Mouse (Mus musculus) liver, embryonic 14.5 days (tissue): ENCODE measurements around the gene Itga6.

Experiments
- CTCF ChIP-seq: IDR thresholded peaks from 2 replicates; pipeline ENCODE4 v1.5.1; 2016; ENCODE audit warnings: antibody characterized with exemption, low read depth, control low read depth
- EP300 ChIP-seq: IDR thresholded peaks from 2 replicates; pipeline ENCODE4 v1.6.1; 2016; ENCODE audit warnings: antibody characterized with exemption, low read depth

- TF ChIP-seq CTCF, result no peak
- no peak for TF ChIP-seq EP300
Measured at GRCm38 (mm10) chr2:71751863-71752262, 6.4 kb downstream of the Itga6 start.
